Mouse (Mus musculus): ENCODE results near the gene Lsamp.

DNA sequence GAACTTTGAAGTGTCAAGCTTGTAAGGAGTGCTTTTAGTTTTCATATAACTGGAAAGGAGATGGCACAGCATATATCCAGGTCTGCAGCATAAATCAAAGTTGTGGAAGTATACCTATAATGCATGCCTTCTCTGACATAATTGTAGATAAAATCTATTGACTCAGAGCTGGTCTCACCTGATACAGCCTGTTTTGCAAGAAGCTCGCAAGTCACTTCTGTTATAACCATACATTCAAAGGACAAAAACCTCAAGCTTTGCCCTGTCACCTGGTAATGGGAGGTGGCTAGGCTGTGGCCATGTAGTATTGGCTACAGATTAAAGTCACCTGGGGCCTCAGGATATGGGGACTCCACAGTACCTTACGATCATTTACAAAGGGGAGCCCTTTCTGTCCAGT lies 507.4 kb downstream of the Lsamp start:
- no peak for TF ChIP-seq CTCF (IDR thresholded peaks at IDR 0.05)
- TF ChIP-seq EP300 (IDR thresholded peaks at IDR 0.05), result no peak
